Mouse (Mus musculus) gastrocnemius, postnatal 10 days (tissue): ENCODE data around the gene Tpbpa. TPM values are rescaled to one million over a fixed set of nuclear protein-coding genes. Genes with fewer than 3 reads are reported as not detected.
"Not testable (repeated sequence)": the region's sequence is repeated elsewhere in the genome, so short reads cannot be mapped to it uniquely, and the experiment has no call there.

Experiments used
- DNase-seq: peaks from one replicate; pipeline ENCODE4 v3.0.0; 2021; ENCODE audit warnings: mixed read lengths
- long read RNA-seq, 2 experiments: library from polyadenylated mRNA; stranded (forward); transcript quantifications; one replicate each; pipeline ENCODE4 v2.0.0; 2021
- total RNA-seq, 2 experiments: library from RNA; stranded (reverse); gene quantifications; 2 replicates each; pipeline ENCODE4 v1.2.3; 2021

Tpbpa gene
- total RNA-seq: not detected
- long read RNA-seq, experiment 1: 0 reads
- long read RNA-seq, experiment 2: 0 reads

GRCm38 (mm10) chr13:60941884-60942283, at the start of gene Tpbpa:
Tpbpa (minus strand) TSS chr13:60941984.
- DNase-seq: not testable (repeated sequence)

- not testable (repeated sequence) for DNase-seq
Observed at GRCm38 (mm10) chr13:60986915-60987314, 45.1 kb upstream of the Tpbpa start.

GRCm38 (mm10) chr13:60972319-60972718, 30.5 kb upstream of the Tpbpa start:
- DNase-seq: not testable (repeated sequence)

GRCm38 (mm10) chr13:60963985-60964384, 22.2 kb upstream of the Tpbpa start:
- DNase-seq: not testable (repeated sequence)

GRCm38 (mm10) chr13:60961706-60962105, 19.9 kb upstream of the Tpbpa start:
- DNase-seq: no peak

- no peak for DNase-seq
Observed at GRCm38 (mm10) chr13:60936500-60936901, 5.3 kb downstream of the Tpbpa start, which contains the start of the genes Gm49391 and Ctla2a. Gm49391 (minus strand) TSS chr13:60936571. Ctla2a (minus strand) TSS chr13:60936625.

- DNase-seq: not testable (repeated sequence)
Observed at GRCm38 (mm10) chr13:60935490-60935889, 6.3 kb downstream of the Tpbpa start, which contains the start of gene Gm49393. Gm49393 (minus strand) TSS chr13:60935590.

- not testable (repeated sequence) for DNase-seq
Observed at GRCm38 (mm10) chr13:60904780-60905179, 37.0 kb downstream of the Tpbpa start, which contains the start of gene Tpbpb. Tpbpb (minus strand) TSS chr13:60904880.

GRCm38 (mm10) chr13:60897328-60897727, 44.5 kb downstream of the Tpbpa start, which contains the start of gene Ctla2b:
Ctla2b (minus strand) TSS chr13:60897447.
- DNase-seq: peak; percentile 7

GRCm38 (mm10) chr13:60896794-60897193, 45.0 kb downstream of the Tpbpa start, which contains the start of gene Gm49392:
Gm49392 (minus strand) TSS chr13:60896894.
- not testable (repeated sequence) for DNase-seq

GRCm38 (mm10) chr13:60895406-60896160, 46.2 kb downstream of the Tpbpa start:
- DNase-seq: no peak

GRCm38 (mm10) chr13:60892301-60892700, 49.5 kb downstream of the Tpbpa start:
- DNase-seq: no peak

Other genes starting within 250 kb of the Tpbpa start
- gene BC051665, start 155.6 kb downstream of the Tpbpa start, total RNA-seq: not detected
- not detected for gene Ctsll3, start 139.1 kb downstream of the Tpbpa start, total RNA-seq
- under 1 TPM in 1 of 2 experiments, not detected in 1; 0.47 TPM for gene 4930486L24Rik, start 77.5 kb downstream of the Tpbpa start, total RNA-seq
- under 1 TPM in 1 of 2 experiments, not detected in 1; 0.26 TPM for gene Gm49392, start 45.1 kb downstream of the Tpbpa start, total RNA-seq
- gene Ctla2b, start 44.5 kb downstream of the Tpbpa start, total RNA-seq: 1 to 10 TPM; 3.1 to 3.5 TPM
- not detected for gene Tpbpb, start 37.1 kb downstream of the Tpbpa start, total RNA-seq
- not detected for gene Gm49393, start 6.4 kb downstream of the Tpbpa start, total RNA-seq
- not detected for gene Gm49391, start 5.4 kb downstream of the Tpbpa start, total RNA-seq
- 10 to 100 TPM; 27.1 to 27.2 TPM for gene Ctla2a, start 5.4 kb downstream of the Tpbpa start, total RNA-seq
- gene Ctsj, start 64.0 kb upstream of the Tpbpa start, total RNA-seq: not detected
- gene Ctsq, start 98.6 kb upstream of the Tpbpa start, total RNA-seq: not detected
- gene Ctsr, start 222.3 kb upstream of the Tpbpa start, total RNA-seq: not detected